Mouse (Mus musculus) naive thymus-derived CD4-positive, alpha-beta T cell, adult 2 months (primary cell): ENCODE measurements at regions not wholly inside any gene's neighbourhood (a gene's known extent, or its start where the extent isn't known, plus 50 kb on each side); places are given as distances from the start of the nearest gene placed in this dataset.
"Not testable (repeated sequence)": the region's sequence is repeated elsewhere in the genome, so short reads cannot be mapped to it uniquely, and the experiment has no call there.

Experiments
- DNase-seq: peaks from one replicate; pipeline ENCODE4 v3.0.0-alpha.2; 2011; ENCODE audit warnings: low read depth

DNA sequence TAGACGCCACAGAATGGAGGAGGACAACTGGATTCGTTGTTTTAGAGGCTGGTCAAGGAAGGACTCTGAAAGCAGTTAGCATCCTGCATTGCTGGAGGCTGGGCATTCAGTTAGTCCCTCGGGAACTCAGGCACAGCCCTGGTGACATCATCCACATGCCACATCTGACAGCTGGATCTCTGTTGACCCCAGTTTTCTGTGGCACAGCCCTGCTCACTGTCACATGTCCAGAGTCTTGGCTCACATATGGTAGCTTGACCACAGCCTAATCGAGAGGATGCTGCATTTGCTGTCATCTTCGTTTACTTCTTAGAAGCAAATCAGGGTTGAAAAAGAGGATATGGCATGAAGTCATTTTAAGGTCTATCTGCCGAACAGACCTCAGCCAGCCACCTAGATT, 265.1 kb downstream of the Setd4 start:
- no peak for DNase-seq

DNA sequence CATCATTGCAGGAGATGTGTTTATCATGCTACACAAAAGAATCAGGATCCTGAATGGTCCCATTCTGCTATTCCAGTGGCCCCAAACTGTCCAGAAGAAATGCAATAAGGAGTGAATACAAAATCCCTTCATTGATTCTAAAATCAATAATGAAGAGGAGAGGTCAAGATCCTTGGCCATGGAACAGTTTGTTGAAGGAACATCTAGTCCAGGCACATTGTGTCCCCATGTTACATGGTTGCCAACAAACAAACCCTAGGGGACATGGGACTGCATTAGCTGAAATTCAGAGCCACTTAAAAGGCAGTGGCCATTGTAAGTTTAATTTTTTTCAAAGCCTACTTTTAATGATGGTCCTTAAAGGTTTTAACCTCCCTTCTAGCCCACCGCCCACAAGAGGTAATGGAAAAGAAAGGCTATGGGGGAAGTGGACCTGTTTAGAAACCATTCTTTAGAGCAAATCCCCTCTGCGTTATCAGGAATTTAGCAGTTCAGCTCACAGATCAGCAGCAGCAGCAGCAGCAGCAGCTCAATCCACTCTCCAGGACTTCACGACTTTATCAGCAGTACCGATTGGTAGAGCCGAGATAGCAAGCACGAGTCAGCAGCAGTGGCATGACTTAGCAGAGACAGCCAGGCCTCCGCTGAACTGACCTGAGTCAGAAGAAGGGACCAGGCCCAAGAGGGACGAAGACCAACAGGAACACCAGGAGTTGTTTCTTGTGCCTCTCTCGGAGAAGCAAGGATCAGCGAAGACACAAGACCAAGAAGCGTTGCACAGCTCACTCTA, 268.3 kb downstream of the Setd4 start:
- no peak for DNase-seq

DNA sequence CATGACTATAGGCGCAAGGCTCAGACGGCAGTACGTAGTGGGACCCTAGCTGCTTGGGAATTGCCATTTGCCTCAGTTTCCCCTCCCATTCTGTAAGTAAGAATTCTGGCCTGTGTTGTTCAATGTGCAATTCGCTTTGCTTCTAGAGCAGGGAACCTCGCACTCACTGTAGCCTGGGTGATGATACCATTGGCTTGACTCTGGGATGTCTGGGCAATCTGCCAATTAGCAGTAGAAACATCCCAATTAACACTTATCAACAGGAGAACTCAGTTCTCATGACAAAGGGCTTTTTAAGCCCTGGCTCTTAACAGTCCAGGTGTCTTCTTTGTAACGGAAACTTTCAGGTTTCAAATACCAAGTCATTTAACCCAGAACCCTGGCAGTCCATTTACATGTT, 270.2 kb downstream of the Setd4 start:
- DNase-seq: no peak

DNA sequence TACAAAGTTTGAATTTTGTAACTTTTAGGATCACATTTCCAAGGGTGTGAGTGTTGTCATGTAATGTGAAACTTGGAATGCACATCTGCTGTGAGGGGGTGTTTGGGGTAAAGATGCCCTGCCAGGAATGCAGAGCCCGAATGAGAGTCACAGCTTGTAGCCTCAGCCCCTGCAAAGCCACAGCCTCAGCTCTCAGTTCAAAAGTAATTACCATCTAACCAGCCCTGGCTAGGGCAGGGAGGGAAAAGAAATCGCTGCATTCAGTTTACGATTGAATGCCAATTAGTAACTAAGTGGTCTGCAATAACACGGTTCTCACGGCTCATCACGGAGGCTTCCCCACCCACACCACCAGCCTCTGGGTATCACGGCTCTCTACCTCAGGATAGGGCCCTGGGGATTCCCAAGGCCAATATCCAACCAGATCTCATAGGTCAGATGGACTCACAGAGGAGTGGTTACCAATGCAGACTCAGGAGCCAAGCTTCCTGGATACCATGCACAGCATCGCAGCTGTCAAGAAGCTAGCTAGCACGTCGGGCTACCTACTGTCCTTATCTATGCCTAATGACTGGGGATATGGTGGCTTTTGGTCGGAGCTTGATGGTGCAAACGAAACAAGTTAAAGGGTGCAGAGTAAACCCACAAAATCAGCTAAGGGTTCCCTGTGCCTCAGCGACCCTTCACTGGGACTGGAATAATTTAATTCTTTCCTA, 275.0 kb downstream of the Setd4 start:
- DNase-seq: no peak

DNA sequence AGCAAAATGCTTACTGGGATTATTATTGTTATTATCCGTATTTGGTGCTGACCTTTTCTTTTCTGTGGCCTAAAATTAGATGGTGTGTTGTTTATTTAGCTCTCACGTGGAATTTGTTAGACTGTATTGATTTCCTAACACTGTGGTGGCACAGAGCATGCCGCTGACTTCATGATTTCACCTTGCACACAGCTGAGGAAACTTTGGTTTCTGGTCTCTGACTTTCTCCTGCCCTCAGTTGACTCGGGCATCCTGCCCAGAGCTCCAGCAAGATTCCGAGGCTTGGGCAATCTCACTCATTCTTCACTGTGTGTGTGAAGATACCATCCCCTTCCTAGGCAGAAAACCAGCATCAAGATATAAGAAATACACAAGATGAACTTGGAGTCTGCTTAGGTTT, 279.0 kb downstream of the Setd4 start:
- DNase-seq: no peak

DNA sequence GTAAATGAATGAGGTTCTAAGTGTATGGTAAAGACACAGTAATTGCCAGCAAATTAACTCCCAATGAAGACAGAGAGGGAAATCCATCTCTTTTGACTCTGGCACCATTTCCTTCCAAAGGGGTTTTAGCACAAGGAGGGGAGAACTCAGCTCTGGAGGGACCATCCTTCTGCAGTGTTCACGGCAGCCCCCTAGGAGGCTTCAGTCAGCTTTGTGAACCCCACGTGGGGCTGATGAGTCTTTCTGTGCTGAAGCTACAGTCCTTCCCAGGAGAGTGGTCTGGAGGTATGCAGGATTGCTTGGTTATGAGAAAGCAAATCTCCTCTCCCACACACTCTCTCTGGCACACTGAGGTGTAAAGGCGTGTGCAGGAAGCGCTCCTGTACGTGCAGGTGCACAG, 280.7 kb downstream of the Setd4 start:
- no peak for DNase-seq

DNA sequence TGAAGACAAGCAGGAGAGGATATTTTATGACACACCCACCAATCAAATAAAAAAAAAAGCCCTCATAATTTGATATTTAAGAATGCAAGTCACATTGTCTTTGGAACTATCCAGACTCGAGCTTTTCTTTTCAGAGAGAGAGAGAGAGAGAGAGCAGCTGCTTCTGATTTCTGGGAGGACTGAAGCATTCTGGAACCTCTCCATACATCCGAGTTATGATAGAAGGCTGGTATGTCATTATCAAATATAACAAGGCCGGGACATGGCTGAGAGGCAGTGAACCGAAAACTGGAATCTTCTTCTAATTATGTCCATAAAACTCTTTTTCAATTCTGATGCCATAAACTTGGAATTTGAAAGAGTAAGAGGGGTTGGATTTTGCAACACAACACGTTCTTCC, 284.3 kb downstream of the Setd4 start:
- DNase-seq: no peak

DNA sequence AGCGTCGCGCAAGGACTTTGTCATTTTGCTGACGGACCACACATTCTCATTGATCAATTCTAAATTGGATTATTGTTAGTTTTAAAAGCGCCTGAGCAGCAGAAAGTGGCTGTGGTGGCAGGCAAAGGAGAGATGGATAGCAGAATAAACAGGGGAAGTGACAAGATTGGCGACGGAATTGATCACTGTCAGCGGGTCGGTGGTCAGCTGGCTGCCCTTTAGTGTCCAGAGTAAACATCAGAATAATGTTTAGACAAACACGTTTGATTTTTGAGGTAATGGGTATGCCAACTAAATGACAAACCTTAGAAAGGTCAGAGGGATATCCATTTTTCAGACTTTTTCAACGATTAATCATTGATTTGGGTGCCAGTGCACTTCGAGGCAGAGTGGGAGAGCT, 292.2 kb downstream of the Setd4 start:
- no peak for DNase-seq

DNA sequence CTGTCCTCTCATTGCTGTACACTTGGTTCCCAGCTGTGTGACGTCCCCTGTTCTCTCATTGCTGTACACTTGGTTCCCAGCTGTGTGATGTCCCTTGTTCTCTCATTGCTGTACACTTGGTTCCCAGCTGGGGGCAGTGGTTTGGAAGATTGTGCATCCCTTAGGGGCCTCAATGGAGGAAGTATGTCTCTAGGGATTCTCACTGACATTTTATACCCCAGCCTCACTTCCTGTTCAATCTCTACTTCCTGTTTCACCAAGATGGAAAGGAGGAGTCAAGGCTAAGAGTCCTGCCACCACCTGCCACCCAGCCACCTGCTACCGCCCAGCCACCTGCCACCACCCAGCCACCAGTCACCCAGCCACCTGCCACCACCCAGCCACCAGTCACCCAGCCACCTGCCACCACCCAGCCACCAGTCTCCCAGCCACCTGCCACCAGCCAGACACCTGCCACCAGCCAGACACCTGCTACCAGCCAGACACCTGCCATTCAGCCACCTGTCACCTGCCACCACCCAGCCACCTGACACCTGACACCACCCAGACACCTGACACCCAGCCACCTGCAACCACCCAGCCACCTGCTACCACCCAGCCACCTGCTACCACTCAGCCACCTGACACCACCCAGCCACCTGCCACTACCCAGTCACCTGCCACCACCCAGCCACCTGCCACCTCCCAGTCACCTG, 295.1 kb downstream of the Setd4 start:
- no peak for DNase-seq

DNA sequence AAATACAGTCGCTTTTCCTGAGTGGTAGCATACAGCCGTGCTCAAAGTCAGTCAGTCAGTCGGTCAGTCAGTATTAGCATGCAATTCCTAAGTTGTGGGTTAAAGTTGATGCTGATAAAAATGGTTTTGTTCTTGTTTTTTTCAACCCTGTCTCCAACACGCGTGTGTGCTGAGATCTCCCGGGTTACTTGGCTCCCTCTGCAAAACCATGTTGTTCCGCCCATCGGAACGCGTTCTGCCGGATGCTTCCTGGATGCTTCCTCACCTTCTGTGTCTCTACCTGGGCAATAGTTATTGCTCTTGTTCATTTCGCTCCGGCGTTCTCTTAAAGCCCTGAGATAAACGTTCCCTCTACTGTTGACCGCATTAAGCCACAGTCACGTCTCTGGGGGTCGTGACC, 296.9 kb downstream of the Setd4 start:
- DNase-seq: no peak

DNA sequence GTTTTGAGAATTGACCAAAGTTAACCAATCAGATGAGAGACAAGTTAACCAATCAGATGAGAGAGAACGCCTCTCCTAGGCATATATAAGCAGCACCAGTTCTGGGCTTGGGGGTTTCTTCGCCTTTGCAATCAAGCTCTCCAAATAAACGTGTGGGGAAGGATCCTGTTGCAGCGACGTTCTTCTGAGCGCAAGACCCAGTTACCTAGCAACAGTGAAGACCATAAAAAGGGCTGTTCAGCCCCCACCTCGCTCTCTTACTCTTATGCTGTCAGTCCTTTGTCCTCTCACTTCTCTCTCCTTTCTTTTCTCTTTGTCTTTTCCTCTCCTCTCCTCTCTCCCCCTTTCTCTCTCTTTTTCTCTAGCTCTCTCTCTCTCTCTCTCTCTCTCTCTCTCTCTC, 297.7 kb downstream of the Setd4 start:
- DNase-seq: not testable (repeated sequence)

DNA sequence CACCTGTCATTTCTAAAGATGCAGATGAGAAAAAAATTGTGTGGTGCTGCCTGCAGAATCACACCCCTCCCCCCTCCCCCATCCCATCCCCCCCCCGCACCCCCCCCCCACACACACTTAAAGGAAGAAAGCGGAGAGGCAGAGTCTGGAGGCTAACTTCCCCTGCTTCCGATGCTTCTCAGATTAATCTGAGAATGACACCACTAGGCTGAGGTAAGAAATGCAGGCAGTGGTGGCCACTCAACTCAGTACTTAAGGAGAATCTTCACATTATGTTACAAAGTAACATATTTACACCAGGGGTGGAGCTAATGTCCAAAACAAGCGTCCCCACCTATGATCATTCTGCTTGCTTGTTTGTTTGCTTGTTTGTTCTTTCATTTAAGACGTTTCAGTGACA, 309.4 kb downstream of the Setd4 start:
- peak; percentile 20 for DNase-seq

DNA sequence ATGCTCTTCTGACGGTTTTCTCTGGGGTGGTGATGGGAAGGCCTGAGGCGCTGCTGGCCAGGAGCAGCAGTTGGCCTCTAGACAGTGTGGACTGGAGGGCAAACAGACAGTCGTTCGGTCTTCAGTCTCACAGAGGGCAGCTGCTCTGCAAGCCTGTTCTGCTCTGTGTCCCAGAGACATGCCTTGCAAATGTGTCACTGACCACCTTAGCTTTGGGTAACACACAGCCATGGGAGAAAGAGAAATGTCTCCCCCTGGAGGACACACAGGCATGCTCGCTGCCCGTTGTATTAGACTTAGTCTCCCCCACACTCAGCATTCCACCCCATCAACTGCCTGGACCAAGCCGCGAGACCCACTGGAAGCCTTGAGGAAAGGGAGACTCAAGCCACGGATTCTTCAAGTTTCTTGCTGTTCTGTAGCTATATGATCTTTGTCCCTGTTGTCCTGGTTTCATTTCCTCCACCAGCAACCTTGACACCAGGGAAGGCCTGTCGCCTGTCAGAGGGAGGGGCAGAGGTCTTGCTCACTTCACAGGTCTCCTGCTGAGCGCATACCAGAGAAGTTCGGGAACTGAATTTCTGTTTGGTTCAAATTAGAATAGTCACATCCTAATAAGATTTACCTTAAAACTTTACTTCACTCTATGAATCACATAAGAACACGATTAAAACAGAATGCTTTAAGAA, 310.8 kb downstream of the Setd4 start:
- peak; percentile 85 for DNase-seq

DNA sequence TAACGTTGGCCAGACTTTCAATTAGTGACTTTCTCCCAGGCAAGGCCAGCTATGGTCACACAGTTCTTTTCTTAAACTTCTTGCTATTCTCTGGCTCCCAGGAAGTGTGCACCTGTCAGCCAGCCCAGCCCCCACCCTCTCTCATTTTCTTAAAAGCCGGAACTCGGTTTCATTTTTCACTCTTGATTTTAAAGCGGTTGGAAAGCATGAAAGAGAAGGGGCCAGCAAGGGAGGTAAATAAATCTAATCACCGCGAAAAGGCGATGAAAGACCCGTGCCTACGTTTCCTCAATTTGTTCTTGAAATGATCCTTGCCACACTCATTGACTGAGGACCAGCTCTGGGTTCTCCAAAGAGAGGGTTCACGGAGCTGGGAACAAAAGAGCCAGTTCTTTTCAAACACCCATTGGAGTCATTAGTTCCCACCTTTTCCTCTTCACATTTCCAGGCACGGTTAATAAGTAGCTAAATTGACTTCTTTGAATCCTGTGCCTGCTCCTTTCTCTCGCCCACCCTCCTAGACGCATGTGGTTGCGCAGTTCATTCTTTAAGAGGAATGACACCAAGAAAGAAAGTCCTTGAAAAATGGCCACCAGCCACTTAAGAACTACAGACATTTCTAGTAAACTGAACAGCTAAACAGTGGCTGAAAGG, 311.6 kb downstream of the Setd4 start:
- peak; percentile 68 for DNase-seq

DNA sequence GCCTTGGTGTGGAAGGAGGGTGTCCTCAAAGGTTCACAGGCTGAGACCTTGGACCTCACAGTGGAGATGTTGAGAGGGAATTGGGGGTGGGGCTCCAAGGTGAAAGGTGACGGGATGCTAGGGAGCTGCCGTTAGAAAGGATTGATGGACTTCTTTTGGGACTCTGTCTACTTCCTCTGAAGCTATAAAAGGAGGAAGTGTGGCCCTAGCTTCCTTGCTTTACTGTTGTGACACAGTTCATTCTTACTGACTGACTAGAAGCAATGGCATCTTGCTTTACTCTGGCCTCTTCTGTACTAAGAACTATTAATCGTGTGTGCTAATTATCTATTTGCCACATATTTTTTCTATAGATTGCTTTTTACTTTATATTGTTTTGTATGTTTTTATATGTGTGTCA, 315.8 kb downstream of the Setd4 start:
- DNase-seq: no peak

DNA sequence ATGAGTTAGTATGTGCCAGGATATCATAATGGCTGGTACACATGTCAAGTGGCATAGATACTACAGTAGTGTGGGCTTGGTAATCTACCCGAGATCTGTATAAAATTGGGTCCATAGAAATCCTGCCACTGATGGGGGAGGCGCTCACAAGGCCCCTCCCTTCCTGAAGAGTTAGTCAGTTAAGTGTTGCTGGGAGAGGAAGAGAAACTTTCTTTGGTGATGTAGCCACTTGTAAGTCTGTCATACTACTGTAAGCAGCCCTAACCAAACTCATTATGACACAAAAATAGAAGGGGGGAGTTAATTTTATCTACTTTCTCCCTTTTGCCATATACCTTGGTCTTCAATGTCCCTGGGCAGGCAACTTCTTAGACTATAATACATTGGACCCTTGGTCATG, 316.3 kb downstream of the Setd4 start:
- no peak for DNase-seq

DNA sequence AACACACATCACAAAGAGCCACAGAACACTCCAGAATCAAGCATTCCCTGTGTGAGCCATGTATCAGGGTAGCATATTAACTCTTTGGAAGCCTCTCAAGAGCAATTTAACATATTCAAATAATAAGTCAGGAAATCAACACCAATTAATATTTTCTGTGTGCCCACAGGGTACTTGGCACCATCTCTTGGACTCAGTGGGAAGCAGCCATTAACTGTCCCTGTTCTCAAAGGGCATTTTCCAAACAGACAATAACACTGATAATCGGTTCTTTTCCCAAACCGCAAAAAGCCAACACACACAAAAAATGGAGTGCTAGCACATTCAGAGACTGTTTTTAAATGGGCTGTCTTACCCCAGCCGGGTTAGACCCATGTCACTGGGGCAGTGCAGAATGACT, 317.0 kb downstream of the Setd4 start:
- DNase-seq: no peak

DNA sequence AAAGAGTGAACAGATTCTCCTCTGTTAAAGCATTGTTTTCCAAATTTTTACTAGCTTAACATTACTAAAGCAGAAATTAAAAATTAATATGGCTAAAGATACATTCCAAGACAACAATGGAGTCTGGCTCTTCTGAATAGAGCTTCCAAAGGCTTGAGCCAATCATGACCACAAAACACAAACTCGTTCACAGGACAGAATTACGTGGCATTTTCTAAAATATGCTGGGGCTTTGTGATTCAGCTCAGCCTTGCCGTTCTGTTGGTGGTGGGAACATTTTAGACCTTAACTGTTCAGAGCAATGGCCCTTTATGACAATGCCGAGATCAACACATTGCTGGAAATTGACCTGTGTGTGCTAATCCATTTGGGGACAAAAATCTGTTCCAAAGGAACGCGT, 318.7 kb downstream of the Setd4 start:
- no peak for DNase-seq

DNA sequence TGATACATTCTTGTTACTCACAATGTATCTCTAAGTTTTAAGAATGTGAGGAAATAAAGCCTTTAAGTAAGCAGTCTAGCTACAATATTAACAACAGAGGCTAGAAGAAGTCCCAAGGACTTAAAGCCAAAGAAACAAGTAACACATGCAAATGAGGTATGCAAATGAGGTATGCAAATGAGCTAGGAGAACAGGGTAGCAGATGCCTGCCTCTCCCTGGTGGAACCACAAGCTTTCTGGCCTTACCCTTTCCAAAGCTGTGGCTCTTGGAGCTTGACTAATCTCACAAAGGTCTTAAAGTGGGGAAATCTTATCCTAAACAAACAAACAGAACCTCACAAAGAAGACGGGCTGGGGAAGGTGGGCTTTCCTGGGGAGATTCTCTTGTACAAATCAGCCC, 322.1 kb downstream of the Setd4 start:
- DNase-seq: no peak

DNA sequence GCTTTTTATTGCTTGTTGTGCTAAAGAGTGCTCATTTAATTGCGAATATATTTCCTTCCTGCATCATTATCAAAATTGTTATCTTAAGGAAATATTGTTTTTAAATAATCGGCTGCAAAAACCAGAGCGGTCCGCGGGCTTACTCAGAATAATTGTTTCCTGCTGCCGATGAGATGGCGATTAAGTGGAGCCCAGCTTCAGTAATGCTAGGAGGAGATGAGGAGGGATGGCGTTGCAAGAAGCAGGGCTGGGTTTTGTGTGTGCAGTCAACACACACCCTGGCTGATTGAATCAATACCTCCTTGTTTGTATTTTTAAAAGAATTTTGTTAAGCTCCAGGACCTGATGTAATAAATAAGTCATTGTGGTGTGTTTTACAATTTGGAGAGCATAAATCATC, 331.2 kb downstream of the Setd4 start:
- no peak for DNase-seq

DNA sequence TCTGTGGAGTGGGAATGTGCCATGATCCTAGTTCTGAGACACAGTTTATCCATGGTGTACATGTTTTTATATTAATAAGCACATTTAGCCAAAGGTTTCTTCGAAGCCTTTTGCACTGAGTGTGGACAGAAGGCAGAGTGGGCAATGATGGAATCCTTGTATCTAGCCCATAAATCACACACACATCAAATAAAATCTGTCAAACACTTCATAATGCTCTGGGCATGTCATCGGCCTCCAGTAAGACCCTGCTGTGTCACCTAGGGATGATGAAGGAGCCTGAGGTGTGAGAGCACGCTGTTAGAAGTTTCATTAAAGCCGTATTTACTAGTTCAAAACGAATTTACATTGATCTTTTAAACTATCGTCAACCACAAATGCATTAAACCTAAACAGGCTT, 331.7 kb downstream of the Setd4 start:
- DNase-seq: no peak

DNA sequence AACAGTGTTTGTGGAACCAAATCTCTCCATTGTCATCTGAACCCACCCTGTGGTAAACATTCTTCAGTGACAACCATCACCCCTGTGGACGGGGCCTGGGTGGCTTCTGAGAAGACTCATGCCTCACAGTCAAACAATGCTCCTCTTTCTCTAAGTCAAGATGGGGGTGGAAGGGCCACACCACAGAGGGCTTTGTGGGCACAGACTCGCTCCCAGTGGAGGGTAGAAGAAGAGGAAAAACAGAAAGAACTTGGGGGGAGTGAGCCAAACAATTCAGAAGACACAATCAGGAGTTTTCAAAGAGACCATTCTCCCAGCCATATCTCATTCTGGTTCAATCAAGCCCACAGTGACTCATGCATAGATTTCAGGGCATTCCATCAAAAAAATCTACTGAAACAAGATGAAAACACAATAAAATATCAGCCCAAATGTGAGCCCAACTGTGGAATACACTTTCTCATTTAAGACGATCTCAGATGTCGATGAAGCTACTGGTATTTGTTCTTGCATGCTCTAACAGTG, 339.7 kb downstream of the Setd4 start:
- DNase-seq: no peak
